Mouse (Mus musculus): ENCODE data around the gene Cxcl9.

- TF ChIP-seq CTCF (IDR thresholded peaks at IDR 0.05; ENCODE audit: low read depth, low read length) (no peak), TAL1 (conservative IDR thresholded peaks at IDR 0.05; ENCODE audit: low read depth, low read length) (no peak), GATA1 (IDR thresholded peaks at IDR 0.05; ENCODE audit: borderline replicate concordance, low read length) (no peak), POLR2AphosphoS5 (IDR thresholded peaks at IDR 0.05; ENCODE audit: insufficient replicate concordance, low read depth, low read length) (no peak), GATA2 (IDR thresholded peaks at IDR 0.05; ENCODE audit: borderline replicate concordance, low read depth, low read length) (no peak)
Measured at GRCm38 (mm10) chr5:92374721-92375142, 46.9 kb upstream of the Cxcl9 start.
